Mouse (Mus musculus): Measurements from ENCODE around the gene Gm45021.

- TF ChIP-seq KAT2A (IDR thresholded peaks at IDR 0.05; ENCODE audit: insufficient replicate concordance, low read length) (no peak), CTCF (conservative IDR thresholded peaks at IDR 0.05 in 1 of 2, IDR thresholded peaks at IDR 0.05 in 1 of 2; ENCODE audit: low read depth in 2 of 2, low read length in 2 of 2) (no peak), HCFC1 (IDR thresholded peaks at IDR 0.05; ENCODE audit: low read depth, low read length) (no peak), GABPA (IDR thresholded peaks at IDR 0.05; ENCODE audit: insufficient replicate concordance, low read depth, low read length) (no peak), ZNF384 (IDR thresholded peaks at IDR 0.05; ENCODE audit: low read depth, low read length) (no peak)
Measured at GRCm38 (mm10) chr6:48591871-48592270, 2.5 kb downstream of the Gm45021 start.
